Mouse (Mus musculus): ENCODE results near the gene Rbm38. TPM values are rescaled to one million over a fixed set of nuclear protein-coding genes. Genes with fewer than 3 reads are reported as not detected.

Gene Rbm38
- total and polyA plus RNA-seq, 3 experiments: 14.4 to 85.4 (median 19.4) TPM

GRCm38 (mm10) chr2:173022813-173023212 is 2.5 kb downstream of the Rbm38 start:
- Histone ChIP-seq H3K9me3 (replicated peaks; ENCODE audit: low read length) (no peaks in the 10 kb centered on the region), H3K27ac (ENCODE audit: insufficient read depth, low read depth) (no peak overlapping the region), H3K4me2 (ENCODE audit: insufficient read depth, low read depth, poor library complexity, severe bottlenecking) (peak overlapping the region; percentile 70), H3K4me3 (replicated peaks in 1 of 3; ENCODE audit: low read depth in 2 of 3, low read length in 2 of 3, poor library complexity in 1 of 3) (peak overlapping the region; percentile 72 to 87 (median 79)), H3K79me2 (replicated peaks; ENCODE audit: control insufficient read depth, extremely low read depth, insufficient read depth, poor library complexity, severe bottlenecking) (peaks cover 21% of the 10 kb centered on the region), H3K4me1 (ENCODE audit: control insufficient read depth in 1 of 2, insufficient read depth in 2 of 2) (peaks cover 64 to 84% of the 10 kb centered on the region in 2 experiments), H3K27me3 (replicated peaks) (peaks cover 6% of the 10 kb centered on the region), H3K36me3 (replicated peaks in 1 of 2; ENCODE audit: control insufficient read depth in 1 of 2, insufficient read depth in 1 of 2, low read length in 1 of 2) (peaks cover 19 to 49% of the 10 kb centered on the region in 2 experiments), H3K9ac (ENCODE audit: insufficient read depth, low read depth) (peak overlapping the region; percentile 62)
- dilution Hi-C loops (cut with MboI; ENCODE audit: extremely low pct_ligation_motif_present, extremely low pct_unique_long_range_greater_than_20kb, low sequenced_read_pairs): no loop called here
- in situ Hi-C loops (cut with MboI; ENCODE audit: low pct_ligation_motif_present, low pct_unique_long_range_greater_than_20kb, low sequenced_read_pairs): loop anchor here (25.0 kb wide), 1 partner anchor 139 kb away; the partner anchor contains the start of gene Pck1
- TF ChIP-seq SMC3 (IDR thresholded peaks at IDR 0.05; ENCODE audit: low read depth, low read length) (no peak), POLR2A (IDR thresholded peaks at IDR 0.05; ENCODE audit: low read depth, low read length) (no peak), HCFC1 (IDR thresholded peaks at IDR 0.05; ENCODE audit: low read depth, low read length) (no peak), TBP (conservative IDR thresholded peaks at IDR 0.05; ENCODE audit: low read depth, low read length) (no peak)
- DNase-seq (ENCODE audit: extremely low read depth): no peak

GRCm38 (mm10) chr2:173023371-173023851 is 3.1 kb downstream of the Rbm38 start:
- no peak for TF ChIP-seq ELF1 (IDR thresholded peaks at IDR 0.05; ENCODE audit: low read depth, low read length)
- TF ChIP-seq MEF2A (IDR thresholded peaks at IDR 0.05; ENCODE audit: borderline replicate concordance, low read depth, low read length): no peak
- no peak for TF ChIP-seq RAD21 (IDR thresholded peaks at IDR 0.05; ENCODE audit: low read depth, low read length)
- no peak for DNase-seq (ENCODE audit: extremely low read depth)

GRCm38 (mm10) chr2:173023966-173024365 is 3.7 kb downstream of the Rbm38 start:
- Histone ChIP-seq H3K4me2 (ENCODE audit: insufficient read depth, low read depth, poor library complexity, severe bottlenecking) (0 out of 2 replicates have a peak overlapping the region, but pooled peaks have one; percentile 70), H3K4me3 (replicated peaks in 1 of 3; ENCODE audit: low read depth in 2 of 3, low read length in 2 of 3, poor library complexity in 1 of 3) (peak overlapping the region in 2 of 3 experiments; percentile 72 to 79), H3K27me3 (replicated peaks) (peaks cover 6% of the 10 kb centered on the region), H3K4me1 (ENCODE audit: control insufficient read depth in 1 of 2, insufficient read depth in 2 of 2) (peaks cover 63 to 84% of the 10 kb centered on the region in 2 experiments), H3K9me3 (replicated peaks; ENCODE audit: low read length) (no peaks in the 10 kb centered on the region), H3K9ac (ENCODE audit: insufficient read depth, low read depth) (no peak overlapping the region), H3K27ac (ENCODE audit: insufficient read depth, low read depth) (no peak overlapping the region), H3K36me3 (replicated peaks in 1 of 2; ENCODE audit: control insufficient read depth in 1 of 2, insufficient read depth in 1 of 2, low read length in 1 of 2) (peaks cover 27 to 59% of the 10 kb centered on the region in 2 experiments), H3K79me2 (replicated peaks; ENCODE audit: control insufficient read depth, extremely low read depth, insufficient read depth, poor library complexity, severe bottlenecking) (peaks cover 22% of the 10 kb centered on the region)
- no peak for DNase-seq (ENCODE audit: extremely low read depth)
- dilution Hi-C loops (cut with MboI; ENCODE audit: extremely low pct_ligation_motif_present, extremely low pct_unique_long_range_greater_than_20kb, low sequenced_read_pairs): no loop called here
- no peak for TF ChIP-seq ELF1 (IDR thresholded peaks at IDR 0.05; ENCODE audit: low read depth, low read length)
- no peak for TF ChIP-seq PAX5 (IDR thresholded peaks at IDR 0.05; ENCODE audit: low read length)
- TF ChIP-seq CTCF (conservative IDR thresholded peaks at IDR 0.05 in 1 of 2, IDR thresholded peaks at IDR 0.05 in 1 of 2; ENCODE audit: low read depth in 2 of 2, low read length in 2 of 2): no peak
- no peak for TF ChIP-seq NELFE (IDR thresholded peaks at IDR 0.05; ENCODE audit: low read depth, low read length)
- TF ChIP-seq ZMIZ1 (IDR thresholded peaks at IDR 0.05; ENCODE audit: low read depth, low read length): no peak
- TF ChIP-seq BHLHE40 (IDR thresholded peaks at IDR 0.05; ENCODE audit: low read depth, low read length): no peak
- no peak for TF ChIP-seq USF1 (IDR thresholded peaks at IDR 0.05; ENCODE audit: low read depth, low read length)
- TF ChIP-seq MAZ (IDR thresholded peaks at IDR 0.05; ENCODE audit: low read depth, low read length): no peak
- TF ChIP-seq SMC3 (IDR thresholded peaks at IDR 0.05; ENCODE audit: low read depth, low read length): no peak
- in situ Hi-C loops (cut with MboI; ENCODE audit: low pct_ligation_motif_present, low pct_unique_long_range_greater_than_20kb, low sequenced_read_pairs): loop anchor here (25.0 kb wide), 1 partner anchor 138 kb away; the partner anchor contains the start of gene Pck1

More at GRCm38 (mm10) chr2:173023371-173023851, 3.1 kb downstream of the Rbm38 start:
- H3K27me3 ChIP-seq (replicated peaks): peaks cover 6% of the 10 kb centered on the region
- H3K36me3 ChIP-seq (replicated peaks in 1 of 2; ENCODE audit: control insufficient read depth in 1 of 2, insufficient read depth in 1 of 2, low read length in 1 of 2): peaks cover 22 to 53% of the 10 kb centered on the region in 2 experiments
- H3K4me3 ChIP-seq (replicated peaks in 1 of 3; ENCODE audit: low read depth in 2 of 3, low read length in 2 of 3, poor library complexity in 1 of 3): peak overlapping the region; percentile 72 to 87 (median 79)
- peaks cover 64 to 84% of the 10 kb centered on the region in 2 experiments for H3K4me1 ChIP-seq (ENCODE audit: control insufficient read depth in 1 of 2, insufficient read depth in 2 of 2)
- in situ Hi-C loops (cut with MboI; ENCODE audit: low pct_ligation_motif_present, low pct_unique_long_range_greater_than_20kb, low sequenced_read_pairs) (loop anchor here (25.0 kb wide), 1 partner anchor 139 kb away; the partner anchor contains the start of gene Pck1), dilution Hi-C loops (cut with MboI; ENCODE audit: extremely low pct_ligation_motif_present, extremely low pct_unique_long_range_greater_than_20kb, low sequenced_read_pairs) (no loop called here)
- peak overlapping the region; percentile 70 for H3K4me2 ChIP-seq (ENCODE audit: insufficient read depth, low read depth, poor library complexity, severe bottlenecking)
- no peaks in the 10 kb centered on the region for H3K9me3 ChIP-seq (replicated peaks; ENCODE audit: low read length)
- H3K27ac ChIP-seq (ENCODE audit: insufficient read depth, low read depth): no peak overlapping the region
- H3K9ac ChIP-seq (ENCODE audit: insufficient read depth, low read depth): peak overlapping the region; percentile 62; the same call in 1 of the 2 replicates
- peaks cover 21% of the 10 kb centered on the region for H3K79me2 ChIP-seq (replicated peaks; ENCODE audit: control insufficient read depth, extremely low read depth, insufficient read depth, poor library complexity, severe bottlenecking)
